ENCODE assay signal across 10 mouse cellular contexts in genomic region chr5:73782214-73783091, GRCm38 (mm10).
A peak's percentile ranks its signal among the peaks of the same experiment; 100 is the strongest.
DNase-seq lines count a peak whose midpoint lies in the region; ATAC-seq and TF ChIP-seq lines count a peak whose summit lies in the region.
"Had no signal": no experiment of that assay in that cellular context is flagged by ENCODE, and none has a peak within 500 bp of the region (broad histone marks: within the 10 kb centered on the region; RNA-seq: fewer than 3 reads in every experiment).

No protein-coding gene starts in this region.

- no peak overlapping the region for H3K9ac ChIP-seq in lung, postnatal 0 days (replicated peaks; ENCODE audit: low read depth)
- H3K9ac ChIP-seq in midbrain, postnatal 0 days (replicated peaks; ENCODE audit: low read length, poor library complexity, severe bottlenecking) = no peak overlapping the region

- no peaks in the 10 kb centered on the region for H3K9me3 ChIP-seq in embryonic facial prominence, embryonic 10.5 days
- H3K9me3 ChIP-seq in lung, postnatal 0 days (ENCODE audit: low read length) = no peaks in the 10 kb centered on the region
- H3K9me3 ChIP-seq in midbrain, postnatal 0 days (ENCODE audit: low read length) = no peaks in the 10 kb centered on the region

- no peak for TF ChIP-seq POLR2A in kidney, adult 2 months (IDR thresholded peaks at IDR 0.05; ENCODE audit: low read depth, low read length)

- H3K27ac ChIP-seq in embryonic facial prominence, embryonic 10.5 days (replicated peaks) = peak overlapping the region; percentile 85
- H3K27ac ChIP-seq in kidney, adult 2 months (ENCODE audit: insufficient read depth, low read depth, low read length) = no peak overlapping the region
- H3K27ac ChIP-seq in lung, postnatal 0 days (ENCODE audit: low read length) = no peak overlapping the region
- H3K27ac ChIP-seq in midbrain, postnatal 0 days (ENCODE audit: low read depth, low read length) = no peak overlapping the region

- peak; percentile 34 for ATAC-seq in lung, postnatal 0 days
- no peak for ATAC-seq in midbrain, postnatal 0 days (ENCODE audit: low FRiP score)
- ATAC-seq in activated CD4-positive, CD25-positive, alpha-beta regulatory T cell, adult 4 months = no peak
- ATAC-seq: Patski had no signal

- TF ChIP-seq CTCF in kidney, adult 2 months (conservative IDR thresholded peaks at IDR 0.05; ENCODE audit: insufficient read depth, insufficient read length, low read depth, low read length) = no peak
- TF ChIP-seq CTCF in lung, postnatal 0 days (IDR thresholded peaks at IDR 0.05) = no peak
- TF ChIP-seq CTCF in midbrain, postnatal 0 days (IDR thresholded peaks at IDR 0.05) = no peak

- H3K36me3 ChIP-seq in embryonic facial prominence, embryonic 10.5 days (replicated peaks) = no peaks in the 10 kb centered on the region
- no peaks in the 10 kb centered on the region for H3K36me3 ChIP-seq in kidney, adult 2 months (ENCODE audit: control insufficient read depth, insufficient read depth, low read length)
- H3K36me3 ChIP-seq in lung, postnatal 0 days (ENCODE audit: insufficient read depth, low read length) = no peaks in the 10 kb centered on the region
- no peaks in the 10 kb centered on the region for H3K36me3 ChIP-seq in midbrain, postnatal 0 days (ENCODE audit: insufficient read depth, low read length)

- H3K4me2 ChIP-seq in lung, postnatal 0 days (replicated peaks; ENCODE audit: low read depth, low read length) = no peak overlapping the region
- no peak overlapping the region for H3K4me2 ChIP-seq in midbrain, postnatal 0 days (ENCODE audit: low read depth, low read length, poor library complexity, severe bottlenecking)

- DNase-seq in ZHBTc4 (ENCODE audit: low read depth, low spot score) = peak; percentile 47
- DNase-seq in embryonic facial prominence, embryonic 10.5 days (ENCODE audit: low spot score) = peak; percentile 92
- peak; percentile 74 for DNase-seq in kidney, adult 2 months
- DNase-seq in lung, postnatal 0 days (ENCODE audit: low spot score) = peak; percentile 47
- DNase-seq in adrenal gland, adult 18-20 months (ENCODE audit: low spot score in 2 of 2) = no peak
- no peak for DNase-seq in adipocyte (ENCODE audit: low spot score)
- DNase-seq in midbrain, postnatal 0 days (ENCODE audit: low spot score) = no peak
- DNase-seq: cerebellum, adult 8-10 months had no signal

- WGBS in embryonic facial prominence, embryonic 10.5 days = 29% methylated on average over 15 of the region's 15 CpGs
- WGBS in kidney, adult 2 months = 28% methylated on average over 15 of the region's 15 CpGs
- 34% methylated on average over 15 of the region's 15 CpGs for WGBS in lung, postnatal 0 days
- WGBS in midbrain, postnatal 0 days = 77% methylated on average over 15 of the region's 15 CpGs

- H3K4me1 ChIP-seq in embryonic facial prominence, embryonic 10.5 days = peaks cover 36% of the 10 kb centered on the region
- H3K4me1 ChIP-seq in kidney, adult 2 months (ENCODE audit: control insufficient read depth, insufficient read depth, low read length) = no peaks in the 10 kb centered on the region
- no peaks in the 10 kb centered on the region for H3K4me1 ChIP-seq in lung, postnatal 0 days (ENCODE audit: insufficient read depth, low read depth, low read length)
- H3K4me1 ChIP-seq in midbrain, postnatal 0 days (ENCODE audit: insufficient read depth, low read length) = no peaks in the 10 kb centered on the region

- TF ChIP-seq EP300 in lung, postnatal 0 days (IDR thresholded peaks at IDR 0.05) = no peak

- no peaks in the 10 kb centered on the region for H3K27me3 ChIP-seq in embryonic facial prominence, embryonic 10.5 days (replicated peaks; ENCODE audit: low read depth, poor library complexity, severe bottlenecking)
- no peaks in the 10 kb centered on the region for H3K27me3 ChIP-seq in kidney, adult 2 months (replicated peaks; ENCODE audit: control insufficient read depth, insufficient read depth, low read length)
- no peaks in the 10 kb centered on the region for H3K27me3 ChIP-seq in lung, postnatal 0 days (replicated peaks; ENCODE audit: insufficient read depth, low read length)
- no peaks in the 10 kb centered on the region for H3K27me3 ChIP-seq in midbrain, postnatal 0 days (ENCODE audit: insufficient read depth, low read length)

- H3K4me3 ChIP-seq in embryonic facial prominence, embryonic 10.5 days = peak overlapping the region; percentile 1; the same call in 1 of the 2 replicates
- H3K4me3 ChIP-seq in kidney, adult 2 months (ENCODE audit: insufficient read depth, low read depth, low read length) = no peak overlapping the region
- no peak overlapping the region for H3K4me3 ChIP-seq in lung, postnatal 0 days (ENCODE audit: low read depth, low read length)
- H3K4me3 ChIP-seq in midbrain, postnatal 0 days (ENCODE audit: low read depth, low read length) = no peak overlapping the region

Comparison
In these comparisons a context has a peak if more than half of its experiments do, and no peak if none do; other contexts are left out.
1. DNase-seq: peak in ZHBTc4 (single experiment), embryonic facial prominence, embryonic 10.5 days (single experiment), kidney, adult 2 months (single experiment) and lung, postnatal 0 days (single experiment); none in adrenal gland, adult 18-20 months (0 of 2), adipocyte (single experiment) and midbrain, postnatal 0 days (single experiment).